Mouse (Mus musculus): ENCODE data around the gene Ube2j1. TPM values are rescaled to one million over a fixed set of nuclear protein-coding genes. Genes with fewer than 3 reads are reported as not detected.

Gene Ube2j1
- polyA plus RNA-seq, 1 experiment = 124 TPM

DNA sequence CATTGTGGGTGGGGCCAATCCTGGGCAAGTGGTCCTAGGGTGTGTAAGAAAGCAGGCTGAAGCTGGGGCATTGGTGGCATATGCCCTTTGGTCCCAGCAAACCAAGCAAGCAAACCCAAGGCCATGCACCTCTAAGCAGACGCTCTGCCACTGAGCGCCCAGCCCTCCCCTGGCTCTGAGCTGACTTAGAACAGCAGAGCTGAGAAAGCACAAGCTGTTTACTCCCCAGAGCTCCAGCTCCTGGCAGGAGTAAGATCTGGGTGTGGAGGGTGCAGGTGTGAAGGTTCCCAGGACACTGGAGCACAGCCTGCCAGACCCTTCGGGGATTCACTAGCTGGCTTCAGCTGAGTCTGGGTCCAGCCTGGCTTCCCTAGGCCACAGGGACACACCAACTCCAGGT lies 47.3 kb downstream of the Ube2j1 start:
- no peak overlapping the region for H3K27ac ChIP-seq (ENCODE audit: insufficient read depth, low read length)
- H3K4me1 ChIP-seq (ENCODE audit: control insufficient read depth, insufficient read depth, low read length) = no peaks in the 10 kb centered on the region
- no peak overlapping the region for H3K4me3 ChIP-seq (ENCODE audit: insufficient read depth, low read length)
- no peak for TF ChIP-seq CTCF (IDR thresholded peaks at IDR 0.05; ENCODE audit: borderline replicate concordance, insufficient read depth, low read length)
- no peak for TF ChIP-seq POLR2A (IDR thresholded peaks at IDR 0.05; ENCODE audit: low read depth, low read length)

DNA sequence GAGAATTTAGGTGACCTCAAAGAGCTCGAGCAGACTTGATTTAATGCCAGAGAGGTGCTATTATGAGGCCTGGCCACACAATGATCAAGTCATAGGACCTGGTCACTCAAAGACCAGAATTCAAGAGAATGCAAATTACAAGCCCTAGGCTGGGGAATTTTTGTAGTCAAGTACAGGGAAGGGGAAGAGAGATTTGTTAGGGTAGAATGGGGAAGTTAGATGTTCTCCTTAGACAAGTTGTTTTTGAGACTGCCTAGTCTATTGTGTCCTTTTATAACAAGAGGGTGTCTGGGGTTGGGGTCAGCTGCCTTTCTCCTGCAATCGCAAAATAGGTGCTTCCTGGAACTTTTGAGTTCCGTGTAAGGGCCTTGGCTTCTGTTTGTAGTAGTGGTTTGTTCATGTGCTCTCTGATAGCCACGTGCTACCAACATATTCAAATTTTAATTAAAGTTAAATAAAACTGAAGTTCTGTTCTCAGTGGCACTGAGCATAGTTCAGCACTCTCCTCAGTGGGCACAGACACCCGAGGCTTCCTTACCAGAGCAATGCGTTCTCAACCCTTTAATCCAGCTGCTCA lies 68.0 kb downstream of the Ube2j1 start:
- Histone ChIP-seq H3K27ac (ENCODE audit: insufficient read depth, low read length) (no peak overlapping the region), H3K4me3 (ENCODE audit: insufficient read depth, low read length) (no peak overlapping the region), H3K4me1 (ENCODE audit: control insufficient read depth, insufficient read depth, low read length) (no peaks in the 10 kb centered on the region)
- TF ChIP-seq CTCF (IDR thresholded peaks at IDR 0.05; ENCODE audit: borderline replicate concordance, insufficient read depth, low read length) = no peak
- no peak for TF ChIP-seq POLR2A (IDR thresholded peaks at IDR 0.05; ENCODE audit: low read depth, low read length)

Other genes with a start within 250 kb of the Ube2j1 start
- 57.2 and 59.7 TPM in 2 replicates for gene Lyrm2, start 231.2 kb upstream of the Ube2j1 start, polyA plus RNA-seq (2011; ENCODE audit: insufficient read length, low read depth, missing spikeins)
- 2.3 and 3.9 TPM in 2 replicates for gene Ankrd6, start 80.6 kb upstream of the Ube2j1 start, polyA plus RNA-seq (2011; ENCODE audit: insufficient read length, low read depth, missing spikeins)
- gene Rragd, start 48.4 kb upstream of the Ube2j1 start, polyA plus RNA-seq (2011; ENCODE audit: insufficient read length, low read depth, missing spikeins) = 3.1 and 3.4 TPM in 2 replicates
- gene Gabrr2, start 31.6 kb downstream of the Ube2j1 start, polyA plus RNA-seq (2011; ENCODE audit: insufficient read length, low read depth, missing spikeins) = not detected in 2 replicates
- not detected in 2 replicates for gene Gabrr1, start 101.1 kb downstream of the Ube2j1 start, polyA plus RNA-seq (2011; ENCODE audit: insufficient read length, low read depth, missing spikeins)
- gene Pm20d2, start 158.3 kb downstream of the Ube2j1 start, polyA plus RNA-seq (2011; ENCODE audit: insufficient read length, low read depth, missing spikeins) = 0.60 TPM in 1 of 2 replicates, not detected in the other
- 1.2 and 2.2 TPM in 2 replicates for gene Srsf12, start 177.6 kb downstream of the Ube2j1 start, polyA plus RNA-seq (2011; ENCODE audit: insufficient read length, low read depth, missing spikeins)